Mouse (Mus musculus): ENCODE data around the gene Med31.

The Med31 gene

GRCm38 (mm10) chr11:72215410-72215797 lies at the start of gene Med31:
TSS of gene Med31 (minus strand) at chr11:72215592.
- ChIA-PET POLR2A (no interaction called here), CTCF (no interaction called here)

DNA sequence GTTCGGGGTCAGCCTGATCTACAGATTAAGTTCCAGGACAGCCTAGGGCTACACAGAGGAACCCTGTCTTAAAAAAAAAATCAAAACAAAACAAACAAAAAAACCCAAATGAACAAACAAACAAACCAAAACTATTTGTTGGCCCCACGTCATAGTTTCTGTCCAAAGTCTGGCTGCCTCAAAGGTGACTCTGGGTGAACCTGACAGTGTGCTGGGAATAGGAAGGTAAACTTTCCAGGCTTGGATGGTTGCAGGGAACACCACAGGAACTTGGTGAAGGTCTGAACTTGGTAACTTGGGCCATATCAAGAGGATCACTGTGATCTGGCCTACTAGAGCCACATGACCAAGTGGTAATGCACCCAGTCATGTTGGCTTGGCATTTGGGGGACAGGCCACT lies 41.0 kb upstream of the Med31 start:
- ChIA-PET CTCF (interaction anchor here in 2 of 4 experiments (0.5 to 2.0 kb wide), 2 partner anchors 9 to 137 kb away, joined by 3 to 7 read pairs; no protein-coding TSS in a partner anchor), POLR2A (no interaction called here)

DNA sequence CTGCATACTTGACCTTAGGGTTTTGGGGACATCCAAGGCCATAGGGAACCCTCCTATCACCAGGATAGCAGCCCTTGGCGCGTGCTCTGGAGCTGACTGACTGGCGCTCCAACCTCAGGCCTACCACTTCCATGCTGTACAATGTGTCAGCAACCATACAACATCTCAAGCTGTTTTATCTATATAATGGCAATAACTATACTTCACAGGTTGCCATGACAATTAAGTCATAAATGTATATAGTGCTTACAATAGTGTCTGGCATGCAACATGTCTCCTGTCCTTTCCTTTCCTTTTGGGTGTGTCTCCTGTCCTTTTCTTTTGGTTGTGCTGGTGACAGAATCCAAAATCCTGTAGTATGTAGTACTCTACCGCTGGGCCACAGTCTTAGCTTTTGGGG lies 40.2 kb upstream of the Med31 start:
- CTCF ChIA-PET: interaction anchor here in 1 of 4 experiments (0.7 to 2.0 kb wide), 2 partner anchors 10 to 88 kb away, joined by 3 to 7 read pairs; no protein-coding TSS in a partner anchor
- POLR2A ChIA-PET: interaction anchor here in 1 of 4 experiments (0.5 kb wide), 1 partner anchor 323 kb away, joined by 3 read pairs; no protein-coding TSS in a partner anchor

GRCm38 (mm10) chr11:72245196-72245753 lies 29.9 kb upstream of the Med31 start:
- CTCF ChIA-PET: interaction anchor here in 1 of 4 experiments (1.2 kb wide), 1 partner anchor 24 kb away, joined by 3 read pairs; no protein-coding TSS in a partner anchor
- POLR2A ChIA-PET: no interaction called here

- POLR2A ChIA-PET: no interaction called here
- CTCF ChIA-PET: interaction anchor here in 1 of 4 experiments (1.5 kb wide), 1 partner anchor 19 kb away, joined by 4 read pairs; no protein-coding TSS in a partner anchor
Observed at GRCm38 (mm10) chr11:72240062-72240860, 24.9 kb upstream of the Med31 start.

DNA sequence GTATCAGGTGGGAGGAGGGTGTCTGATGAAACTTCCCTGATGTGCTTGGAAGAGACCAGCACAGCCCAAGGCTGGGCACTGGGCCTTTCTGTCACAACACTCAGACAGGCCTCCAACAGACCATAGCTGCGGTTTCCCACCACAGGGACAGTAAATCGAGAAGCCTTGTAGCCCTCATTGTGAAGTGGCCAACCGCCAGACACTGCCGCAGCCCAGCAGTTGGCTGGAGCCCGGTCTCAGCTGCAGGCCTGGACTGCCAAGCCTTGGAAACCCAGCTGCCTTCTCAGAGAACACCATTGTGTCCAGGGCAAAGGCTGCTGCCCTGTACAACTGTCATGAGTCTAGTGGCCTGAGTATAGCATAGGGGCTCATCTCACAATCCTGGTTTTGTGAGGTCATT lies 18.6 kb upstream of the Med31 start:
- ChIA-PET POLR2A (interaction anchor here in 2 of 4 experiments (0.6 to 2.0 kb wide), 4 partner anchors 10 to 32 kb away, joined by 3 to 5 read pairs (median 4); no protein-coding TSS in a partner anchor), CTCF (interaction anchor here in 2 of 4 experiments (1.0 to 1.8 kb wide), 3 partner anchors 9 to 109 kb away, joined by 3 to 4 read pairs (median 4); no protein-coding TSS in a partner anchor)

DNA sequence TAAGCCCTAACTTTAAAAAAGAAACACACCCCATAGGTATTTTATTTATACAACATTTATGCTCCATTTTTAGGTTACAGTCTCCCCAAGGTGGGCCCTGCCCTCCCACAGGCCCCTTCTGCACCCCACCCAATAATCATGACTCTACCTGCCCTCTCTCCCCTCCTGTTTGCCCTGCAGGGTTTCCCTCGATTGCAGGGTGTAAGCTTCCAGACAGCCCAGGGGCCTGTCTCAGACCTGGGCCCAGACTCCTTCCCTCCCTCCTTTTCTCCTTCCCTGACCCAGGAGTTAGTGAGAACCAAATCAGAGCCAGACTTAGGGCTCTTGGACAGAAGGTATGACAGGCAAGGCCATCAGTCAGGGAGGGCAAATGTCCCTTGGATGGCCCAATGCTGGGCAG lies 17.6 kb upstream of the Med31 start:
- ChIA-PET CTCF (interaction anchor here in 2 of 4 experiments (0.6 to 1.8 kb wide), 3 partner anchors 12 to 196 kb away, joined by 3 to 4 read pairs (median 4); no protein-coding TSS in a partner anchor), POLR2A (interaction anchor here in 2 of 4 experiments (0.6 to 1.7 kb wide), 3 partner anchors 8 to 33 kb away, joined by 3 to 5 read pairs (median 3); no protein-coding TSS in a partner anchor)

- ChIA-PET CTCF (interaction anchor here in 1 of 4 experiments (1.2 kb wide), 1 partner anchor 197 kb away, joined by 3 read pairs; no protein-coding TSS in a partner anchor), POLR2A (interaction anchor here in 1 of 4 experiments (0.5 kb wide), 1 partner anchor 176 kb away, joined by 4 read pairs; no protein-coding TSS in a partner anchor)
Observed at GRCm38 (mm10) chr11:72232068-72232467, 16.7 kb upstream of the Med31 start.

GRCm38 (mm10) chr11:72228513-72228912 lies 13.1 kb upstream of the Med31 start:
- ChIA-PET POLR2A (interaction anchor here in 1 of 4 experiments (1.2 kb wide), 2 partner anchors 23 to 58 kb away, joined by 3 read pairs; no protein-coding TSS in a partner anchor), CTCF (no interaction called here)

- POLR2A ChIA-PET: interaction anchor here in 2 of 4 experiments (1.1 to 2.4 kb wide), 3 partner anchors 74 to 131 kb away, joined by 3 to 6 read pairs (median 3); partner anchors contain the start of gene Xaf1 (in 1 of the 2)
- CTCF ChIA-PET: interaction anchor here (0.5 to 3.9 kb wide), 11 partner anchors 39 to 1482 kb away, joined by 3 to 34 read pairs (median 4); partner anchors contain the start of genes Ggt6 (in 1 of the 4) and Xaf1 (in 1 of the 4)
Observed at GRCm38 (mm10) chr11:72226901-72227300, 11.5 kb upstream of the Med31 start.

GRCm38 (mm10) chr11:72226020-72226791 lies 10.8 kb upstream of the Med31 start:
- CTCF ChIA-PET: interaction anchor here in 3 of 4 experiments (0.6 to 3.9 kb wide), 15 partner anchors 40 to 209 kb away, joined by 3 to 40 read pairs (median 5); partner anchors contain the start of genes Ggt6 (in 1 of the 3) and Xaf1 (in 1 of the 3)
- POLR2A ChIA-PET: interaction anchor here in 3 of 4 experiments (0.6 to 2.4 kb wide), 5 partner anchors 60 to 130 kb away, joined by 3 to 6 read pairs (median 3); partner anchors contain the start of gene Xaf1 (in 1 of the 3)

DNA sequence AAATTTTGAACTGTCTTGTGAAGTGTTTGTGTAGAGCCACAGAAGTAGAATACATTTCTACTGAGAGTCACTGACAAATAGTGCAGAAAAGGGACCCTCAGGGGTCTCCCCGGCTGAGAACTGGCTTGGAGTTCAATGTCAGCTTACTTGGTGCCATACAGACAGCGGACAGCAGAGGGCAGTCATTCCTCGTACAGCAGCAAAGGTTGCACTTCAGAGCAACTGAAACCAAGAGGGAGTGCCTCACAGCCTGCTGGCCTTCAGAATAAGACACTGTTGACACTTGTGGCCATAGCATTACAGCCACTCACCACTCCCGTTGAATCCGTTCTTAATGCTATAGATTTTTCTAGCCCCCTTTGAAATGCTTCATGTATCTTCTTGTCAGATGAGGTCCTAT lies 9.5 kb upstream of the Med31 start:
- CTCF ChIA-PET: interaction anchor here (0.5 to 3.9 kb wide), 60 partner anchors 10 to 339 kb away, joined by 3 to 40 read pairs (median 4); partner anchors contain the start of genes Xaf1 (in 2 of the 4), Fbxo39 (in 1 of the 4), Ggt6 (in 1 of the 4) and Smtnl2 (in 1 of the 4)
- POLR2A ChIA-PET: interaction anchor here in 3 of 4 experiments (0.7 to 1.8 kb wide), 8 partner anchors 10 to 205 kb away, joined by 3 to 5 read pairs (median 4); partner anchors contain the start of gene Xaf1 (in 1 of the 3)

DNA sequence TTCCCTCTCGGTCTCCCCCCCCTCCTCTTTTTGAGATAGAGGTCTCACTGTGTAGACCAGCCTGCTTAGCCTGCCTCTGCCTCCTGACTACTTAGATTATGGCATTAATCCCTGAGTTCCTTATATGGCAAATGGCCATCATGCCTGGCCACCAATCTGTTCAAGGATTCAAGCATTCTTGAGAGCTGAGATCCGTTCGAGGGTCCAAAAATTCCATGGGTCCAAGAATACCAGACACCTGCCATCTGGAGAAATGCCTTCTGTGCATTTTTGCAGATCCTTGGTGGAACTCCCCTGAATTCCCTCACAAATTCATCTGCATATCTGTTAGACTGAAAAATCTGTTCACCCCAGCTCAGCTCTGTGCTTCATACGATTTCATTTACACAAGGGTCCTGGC lies 8.0 kb upstream of the Med31 start:
- ChIA-PET POLR2A (interaction anchor here in 2 of 4 experiments (1.1 to 1.7 kb wide), 3 partner anchors 43 to 120 kb away, joined by 3 to 5 read pairs (median 5); partner anchors contain the start of gene Xaf1 (in 1 of the 2)), CTCF (interaction anchor here in 3 of 4 experiments (1.1 to 3.9 kb wide), 18 partner anchors 60 to 341 kb away, joined by 3 to 40 read pairs (median 6); partner anchors contain the start of genes Smtnl2 (in 1 of the 3) and Xaf1 (in 1 of the 3))

DNA sequence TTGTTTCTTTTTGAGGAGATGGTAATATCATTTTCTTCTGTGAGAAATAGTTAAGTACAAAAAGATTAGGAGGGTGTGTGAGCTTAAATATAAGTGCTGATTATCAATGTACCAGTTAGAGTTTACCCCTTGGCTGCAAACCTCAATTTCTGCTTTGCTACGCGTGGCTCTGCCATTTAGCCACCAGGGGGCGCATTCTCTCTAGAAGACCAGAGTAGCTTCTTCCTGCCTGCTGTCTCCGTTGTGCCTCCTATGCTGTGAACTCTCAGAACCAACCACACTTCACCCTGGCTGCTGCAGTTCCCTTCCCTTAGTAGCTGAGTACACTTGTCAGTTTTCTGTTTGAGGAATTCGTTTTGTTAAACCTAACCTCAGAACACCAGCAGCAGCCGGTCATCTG lies 5.9 kb upstream of the Med31 start:
- ChIA-PET CTCF (interaction anchor here (0.5 to 2.3 kb wide), 86 partner anchors 8 to 727 kb away, joined by 3 to 38 read pairs (median 4); partner anchors contain the start of genes Fbxo39 (in 2 of the 4), Ggt6 (in 2 of the 4), 4933427D14Rik (in 1 of the 4) and Gm43951 (in 1 of the 4)), POLR2A (interaction anchor here in 3 of 4 experiments (0.7 to 1.9 kb wide), 13 partner anchors 12 to 213 kb away, joined by 3 to 10 read pairs (median 4); partner anchors contain the start of genes 4933427D14Rik (in 2 of the 3), Gm43951 (in 2 of the 3), Txndc17 (in 1 of the 3) and Xaf1 (in 1 of the 3))

- CTCF ChIA-PET: no interaction called here
- POLR2A ChIA-PET: no interaction called here
Observed at GRCm38 (mm10) chr11:72217116-72217515, 1.7 kb upstream of the Med31 start.

DNA sequence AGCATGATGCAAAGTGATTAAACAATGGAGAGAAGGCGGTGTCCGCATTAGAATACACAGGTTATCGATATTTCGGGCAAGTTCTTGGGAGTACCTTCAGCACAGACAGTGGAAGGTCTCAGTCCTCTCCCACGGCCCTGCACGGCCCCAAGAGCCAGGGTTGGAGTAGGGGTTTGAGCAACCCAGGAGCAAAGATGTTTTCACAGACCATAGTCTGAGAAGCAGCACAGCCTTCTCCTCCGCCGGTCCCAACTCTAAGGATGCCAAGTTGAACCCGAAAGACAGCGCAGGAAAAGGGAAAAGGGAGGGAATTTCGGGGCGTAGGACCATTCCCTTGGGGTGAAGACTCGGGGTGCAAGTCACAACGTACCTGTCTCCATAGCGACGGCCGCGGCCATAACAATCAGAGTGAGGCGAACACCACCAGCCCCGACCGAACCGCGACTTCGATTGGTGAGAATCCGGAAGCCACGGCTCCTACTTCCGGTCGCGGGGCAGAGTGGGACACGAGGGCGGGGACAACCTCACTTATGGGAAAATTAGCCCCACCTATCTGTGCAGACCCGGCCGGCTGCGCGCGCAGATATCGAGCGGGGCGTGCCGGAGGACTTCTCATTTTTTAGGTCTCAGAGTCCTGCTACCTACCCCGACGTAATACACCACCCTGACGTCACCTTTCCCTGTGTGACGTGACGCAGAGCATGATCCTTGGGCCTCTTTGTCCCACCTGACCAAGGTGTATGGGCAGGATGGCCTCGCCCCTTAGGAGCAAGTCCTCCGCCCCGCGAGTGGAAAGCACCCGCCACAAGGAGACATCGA lies 592 bp downstream of the Med31 start:
- CTCF ChIA-PET: no interaction called here
- POLR2A ChIA-PET: no interaction called here

Measured in embryonic stem cell, embryonic (primary cell).